Mouse (Mus musculus): ENCODE measurements around the gene E130308A19Rik.

DNA sequence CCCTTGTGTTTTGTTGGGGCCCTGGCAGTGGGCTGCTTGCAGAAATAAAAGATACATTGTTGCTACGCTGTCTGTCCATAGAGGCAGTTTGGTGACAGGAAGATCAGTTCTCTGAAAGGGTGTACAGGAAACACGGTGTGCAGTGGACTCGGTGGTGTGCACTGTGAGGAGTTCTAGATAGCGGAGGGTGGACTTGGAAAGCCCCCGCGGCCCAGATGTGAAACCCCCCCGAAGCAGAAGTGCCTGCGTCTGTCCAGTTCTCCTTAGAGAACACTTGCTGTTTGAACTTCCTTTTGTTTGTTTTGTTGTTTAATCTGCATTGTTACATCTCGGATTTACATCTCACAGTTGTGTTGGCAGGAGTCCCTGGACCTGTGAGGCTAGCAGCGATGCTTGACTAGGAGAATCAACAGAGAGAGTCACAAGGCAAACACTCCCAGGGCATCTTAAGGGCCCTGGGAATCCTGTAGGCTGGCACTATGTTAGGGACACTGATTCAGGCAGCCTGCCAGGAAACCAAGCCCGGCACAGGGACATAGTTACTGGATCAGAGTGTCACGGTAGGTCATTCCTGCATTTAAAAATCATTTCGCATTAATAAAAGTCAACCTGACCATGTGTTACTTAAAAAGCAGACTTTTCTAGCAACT lies 127.6 kb downstream of the E130308A19Rik start:
- no peak for TF ChIP-seq RCOR1 (conservative IDR thresholded peaks at IDR 0.05; ENCODE audit: low read depth, low read length)
- no peak for TF ChIP-seq CHD2 (IDR thresholded peaks at IDR 0.05; ENCODE audit: low read length)
- TF ChIP-seq POLR2A (IDR thresholded peaks at IDR 0.05; ENCODE audit: low read depth, low read length): no peak
- no peak for TF ChIP-seq ZKSCAN1 (IDR thresholded peaks at IDR 0.05; ENCODE audit: borderline replicate concordance, low read depth, low read length)

Data from CH12.LX (cell line).